Mouse (Mus musculus) heart, embryonic 12.5 days (tissue): Measurements from ENCODE around the gene Tchh. TPM values are rescaled to one million over a fixed set of nuclear protein-coding genes. Genes with fewer than 3 reads are reported as not detected.
A peak's percentile ranks its signal among the peaks of the same experiment; 100 is the strongest.

ENCODE experiments used
- ATAC-seq: fragments of 200-750 bp; cut with Nextera tagmentation; 2 replicates; pipeline ENCODE4 v1.8.0; 2017; ENCODE audit warnings: moderate TSS enrichment, moderate library complexity; ENCODE audit not compliant: insufficient number of reproducible peaks, low FRiP score
- H3K27ac ChIP-seq: fragments of 300-500 bp; sonication (generic); 2 replicates; pipeline ENCODE4 v1.5.1; 2016; ENCODE audit warnings: mild to moderate bottlenecking, moderate library complexity; ENCODE audit not compliant: poor library complexity, severe bottlenecking
- H3K27me3 ChIP-seq: fragments of 300-500 bp; sonication (generic); replicated peaks from 2 replicates; pipeline ENCODE4 v1.6.1; 2016; ENCODE audit warnings: mild to moderate bottlenecking, moderate library complexity
- H3K36me3 ChIP-seq: fragments of 300-500 bp; sonication (generic); 2 replicates; pipeline ENCODE4 v1.6.1; 2016; ENCODE audit warnings: mild to moderate bottlenecking, moderate library complexity
- H3K4me1 ChIP-seq: fragments of 300-500 bp; sonication (generic); replicated peaks from 2 replicates; pipeline ENCODE4 v1.6.1; 2016; ENCODE audit warnings: mild to moderate bottlenecking
- H3K4me2 ChIP-seq: fragments of 300-500 bp; sonication (generic); 2 replicates; pipeline ENCODE4 v1.6.1; 2016; ENCODE audit warnings: mild to moderate bottlenecking, moderate library complexity
- H3K4me3 ChIP-seq: fragments of 300-500 bp; sonication (generic); 2 replicates; pipeline ENCODE4 v1.5.1; 2016; ENCODE audit warnings: mild to moderate bottlenecking
- H3K9ac ChIP-seq: fragments of 300-500 bp; sonication (generic); 2 replicates; pipeline ENCODE4 v1.6.1; 2016; ENCODE audit warnings: mild to moderate bottlenecking, moderate library complexity
- H3K9me3 ChIP-seq: fragments of 300-500 bp; sonication (generic); replicated peaks from 2 replicates; pipeline ENCODE4 v1.6.1; 2016; ENCODE audit warnings: mild to moderate bottlenecking, moderate library complexity
- WGBS: fragments of 180-500 bp; shearing (Covaris S2); methylation state at CpG from one replicate; pipeline ENCODE4 v1.1.7; 2016; 5-methylcytosine and 5-hydroxymethylcytosine counted together
- polyA plus RNA-seq: library from polyadenylated mRNA; unstranded; fragments of >200 nt; fragmentation: Nextera tagmentation; extraction: Ambion mirVana; gene quantifications from 2 replicates; pipeline ENCODE4 v1.2.1, GENCODE M21; 2016

Tchh gene
- polyA plus RNA-seq, 1 experiment from 2014 or later, result 0.93 TPM

GRCm38 (mm10) chr3:93447138-93447841 lies 5.2 kb downstream of the Tchh start:
- Histone ChIP-seq H3K27me3 (peaks cover 19% of the 10 kb centered on the region), H3K4me2 (peak overlapping the region; percentile 98), H3K9ac (peak overlapping the region; percentile 56), H3K36me3 (no peaks in the 10 kb centered on the region), H3K9me3 (no peaks in the 10 kb centered on the region), H3K4me3 (peak overlapping the region; percentile 67), H3K4me1 (peaks cover 13% of the 10 kb centered on the region), H3K27ac (no peak overlapping the region)
- peak; percentile 42; the same call in 1 of the 2 replicates for ATAC-seq
- WGBS, result under 1% methylated on average over 59 of the region's 59 CpGs

- Histone ChIP-seq H3K27ac (no peak overlapping the region), H3K9me3 (no peaks in the 10 kb centered on the region), H3K9ac (no peak overlapping the region), H3K4me1 (no peaks in the 10 kb centered on the region), H3K27me3 (no peaks in the 10 kb centered on the region), H3K4me3 (no peak overlapping the region), H3K36me3 (no peaks in the 10 kb centered on the region), H3K4me2 (no peak overlapping the region)
- 69% methylated on average over 3 of the region's 3 CpGs for WGBS
- ATAC-seq, result no peak
Observed at GRCm38 (mm10) chr3:93466556-93466955, 24.4 kb downstream of the Tchh start.

- WGBS, result 55% methylated on average over 4 of the region's 4 CpGs
- H3K4me1 ChIP-seq, result no peaks in the 10 kb centered on the region
- no peaks in the 10 kb centered on the region for H3K36me3 ChIP-seq
- H3K27ac ChIP-seq, result no peak overlapping the region
- no peak overlapping the region for H3K4me2 ChIP-seq
- no peak overlapping the region for H3K4me3 ChIP-seq
- H3K9me3 ChIP-seq, result no peaks in the 10 kb centered on the region
- H3K27me3 ChIP-seq, result no peaks in the 10 kb centered on the region
- ATAC-seq, result no peak
- H3K9ac ChIP-seq, result no peak overlapping the region
Observed at GRCm38 (mm10) chr3:93467130-93467529, 25.0 kb downstream of the Tchh start.

GRCm38 (mm10) chr3:93468561-93468960 lies 26.4 kb downstream of the Tchh start, which contains the start of gene Tchhl1:
Gene Tchhl1, plus strand, starts transcription at chr3:93468754.
- WGBS, result 60% methylated on average over 5 of the region's 5 CpGs
- Histone ChIP-seq H3K4me3 (no peak within 1 kb of the TSS), H3K4me2 (no peak within 1 kb of the TSS), H3K9me3 (no peaks in the 10 kb centered on the region), H3K4me1 (no peaks in the 10 kb centered on the region), H3K36me3 (no peaks in the 10 kb centered on the region), H3K27me3 (no peaks in the 10 kb centered on the region), H3K27ac (no peak within 1 kb of the TSS), H3K9ac (no peak within 1 kb of the TSS)
- ATAC-seq, result no peak

GRCm38 (mm10) chr3:93469629-93470028 lies 27.5 kb downstream of the Tchh start:
- Histone ChIP-seq H3K27me3 (no peaks in the 10 kb centered on the region), H3K36me3 (no peaks in the 10 kb centered on the region), H3K4me2 (no peak overlapping the region), H3K27ac (no peak overlapping the region), H3K4me1 (no peaks in the 10 kb centered on the region), H3K9ac (no peak overlapping the region), H3K9me3 (no peaks in the 10 kb centered on the region), H3K4me3 (no peak overlapping the region)
- 72% methylated on average over 3 of the region's 3 CpGs for WGBS
- ATAC-seq, result no peak

- WGBS, result 65% methylated on average over 1 of the region's 1 CpGs
- Histone ChIP-seq H3K4me2 (no peak overlapping the region), H3K27ac (no peak overlapping the region), H3K9ac (no peak overlapping the region), H3K36me3 (no peaks in the 10 kb centered on the region), H3K4me1 (no peaks in the 10 kb centered on the region), H3K4me3 (no peak overlapping the region), H3K9me3 (no peaks in the 10 kb centered on the region), H3K27me3 (no peaks in the 10 kb centered on the region)
- ATAC-seq, result no peak
Observed at GRCm38 (mm10) chr3:93480053-93480452, 37.9 kb downstream of the Tchh start.

- H3K9me3 ChIP-seq, result no peaks in the 10 kb centered on the region
- 74% methylated on average over 2 of the region's 2 CpGs for WGBS
- ATAC-seq, result no peak
Observed at GRCm38 (mm10) chr3:93481982-93482616, 40.0 kb downstream of the Tchh start.

GRCm38 (mm10) chr3:93485611-93486010 lies 43.5 kb downstream of the Tchh start:
- 80% methylated on average over 3 of the region's 3 CpGs for WGBS

More at GRCm38 (mm10) chr3:93481982-93482616, 40.0 kb downstream of the Tchh start:
- Histone ChIP-seq H3K27ac (no peak overlapping the region), H3K9ac (no peak overlapping the region), H3K4me2 (no peak overlapping the region), H3K4me3 (no peak overlapping the region), H3K27me3 (no peaks in the 10 kb centered on the region), H3K4me1 (no peaks in the 10 kb centered on the region), H3K36me3 (no peaks in the 10 kb centered on the region)

GRCm38 (mm10) chr3:93488541-93488940 lies 46.4 kb downstream of the Tchh start:
- H3K36me3 ChIP-seq, result no peaks in the 10 kb centered on the region
- no peaks in the 10 kb centered on the region for H3K4me1 ChIP-seq
- no peaks in the 10 kb centered on the region for H3K9me3 ChIP-seq
- H3K4me3 ChIP-seq, result no peak overlapping the region
- no peak for ATAC-seq
- WGBS, result 87% methylated on average over 2 of the region's 2 CpGs
- no peak overlapping the region for H3K27ac ChIP-seq
- H3K27me3 ChIP-seq, result no peaks in the 10 kb centered on the region
- H3K9ac ChIP-seq, result no peak overlapping the region
- no peak overlapping the region for H3K4me2 ChIP-seq

More at GRCm38 (mm10) chr3:93485611-93486010, 43.5 kb downstream of the Tchh start:
- Histone ChIP-seq H3K27me3 (no peaks in the 10 kb centered on the region), H3K9me3 (no peaks in the 10 kb centered on the region), H3K27ac (no peak overlapping the region), H3K4me1 (no peaks in the 10 kb centered on the region), H3K36me3 (no peaks in the 10 kb centered on the region), H3K4me3 (no peak overlapping the region), H3K9ac (no peak overlapping the region), H3K4me2 (no peak overlapping the region)
- no peak for ATAC-seq

- Histone ChIP-seq H3K4me2 (no peak overlapping the region), H3K9ac (no peak overlapping the region), H3K36me3 (no peaks in the 10 kb centered on the region), H3K27ac (no peak overlapping the region), H3K4me3 (no peak overlapping the region), H3K27me3 (no peaks in the 10 kb centered on the region), H3K9me3 (no peaks in the 10 kb centered on the region), H3K4me1 (no peaks in the 10 kb centered on the region)
- WGBS, result 60% methylated on average over 3 of the region's 3 CpGs
- no peak for ATAC-seq
Observed at GRCm38 (mm10) chr3:93492176-93492575, 50.0 kb downstream of the Tchh start.

GRCm38 (mm10) chr3:93493992-93494391 lies 51.9 kb downstream of the Tchh start:
- 4% methylated on average over 4 of the region's 4 CpGs for WGBS
- peak; percentile 55; the same call in 1 of the 2 replicates for ATAC-seq
- no peaks in the 10 kb centered on the region for H3K9me3 ChIP-seq
- no peak overlapping the region for H3K27ac ChIP-seq
- H3K36me3 ChIP-seq, result no peaks in the 10 kb centered on the region
- H3K9ac ChIP-seq, result no peak overlapping the region
- no peaks in the 10 kb centered on the region for H3K4me1 ChIP-seq
- H3K4me3 ChIP-seq, result no peak overlapping the region
- H3K27me3 ChIP-seq, result no peaks in the 10 kb centered on the region
- H3K4me2 ChIP-seq, result no peak overlapping the region
